Mouse (Mus musculus): ENCODE results near the gene Ly6g6d. TPM values are rescaled to one million over a fixed set of nuclear protein-coding genes. Genes with fewer than 3 reads are reported as not detected.

Gene Ly6g6d
- total and polyA plus RNA-seq, 2 experiments: 0.67 TPM; not detected in 1

DNA sequence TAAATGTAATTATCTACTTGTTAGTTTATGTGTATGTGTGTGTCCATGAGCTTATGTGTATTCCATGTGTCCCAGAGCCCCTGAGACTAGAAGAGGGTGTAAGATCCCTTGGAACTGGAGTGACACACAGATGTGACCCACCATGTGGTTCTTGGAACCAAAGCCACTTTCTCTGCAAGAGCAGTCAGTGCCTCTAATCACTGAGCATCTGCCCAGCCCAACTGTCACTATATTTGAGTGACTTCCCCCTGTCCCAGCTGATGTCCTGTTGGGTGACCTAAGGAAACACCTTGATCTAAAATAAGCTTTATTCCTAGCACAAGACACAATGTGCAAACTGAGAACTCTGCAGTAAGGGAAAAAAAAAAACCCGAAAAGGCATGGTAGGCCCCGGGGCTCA, 49.5 kb downstream of the Ly6g6d start:
- H3K79me2 ChIP-seq (ENCODE audit: control insufficient read depth, insufficient read depth, low read length): no peaks in the 10 kb centered on the region
- no peaks in the 10 kb centered on the region for H3K4me1 ChIP-seq (ENCODE audit: control insufficient read depth, insufficient read depth, low read length)
- no peak overlapping the region for H3K4me3 ChIP-seq (ENCODE audit: insufficient read depth, low read depth, low read length)
- WGBS: 86% methylated on average over 2 of the region's 2 CpGs
- no peaks in the 10 kb centered on the region for H3K27me3 ChIP-seq (ENCODE audit: control insufficient read depth, insufficient read depth, low read length)
- no peak for DNase-seq (ENCODE audit: extremely low read depth, low read depth, low spot score)
- no peaks in the 10 kb centered on the region for H3K36me3 ChIP-seq (ENCODE audit: control insufficient read depth, insufficient read depth, low read length)
- H3K27ac ChIP-seq (replicated peaks; ENCODE audit: insufficient read depth, low read depth, low read length): no peak overlapping the region
- TF ChIP-seq CTCF (IDR thresholded peaks at IDR 0.05; ENCODE audit: low read depth, low read length) (no peak), POLR2A (IDR thresholded peaks at IDR 0.05; ENCODE audit: extremely low read depth, insufficient read depth, low read length) (no peak)
- H3K9ac ChIP-seq (ENCODE audit: low read depth, low read length): no peak overlapping the region

DNA sequence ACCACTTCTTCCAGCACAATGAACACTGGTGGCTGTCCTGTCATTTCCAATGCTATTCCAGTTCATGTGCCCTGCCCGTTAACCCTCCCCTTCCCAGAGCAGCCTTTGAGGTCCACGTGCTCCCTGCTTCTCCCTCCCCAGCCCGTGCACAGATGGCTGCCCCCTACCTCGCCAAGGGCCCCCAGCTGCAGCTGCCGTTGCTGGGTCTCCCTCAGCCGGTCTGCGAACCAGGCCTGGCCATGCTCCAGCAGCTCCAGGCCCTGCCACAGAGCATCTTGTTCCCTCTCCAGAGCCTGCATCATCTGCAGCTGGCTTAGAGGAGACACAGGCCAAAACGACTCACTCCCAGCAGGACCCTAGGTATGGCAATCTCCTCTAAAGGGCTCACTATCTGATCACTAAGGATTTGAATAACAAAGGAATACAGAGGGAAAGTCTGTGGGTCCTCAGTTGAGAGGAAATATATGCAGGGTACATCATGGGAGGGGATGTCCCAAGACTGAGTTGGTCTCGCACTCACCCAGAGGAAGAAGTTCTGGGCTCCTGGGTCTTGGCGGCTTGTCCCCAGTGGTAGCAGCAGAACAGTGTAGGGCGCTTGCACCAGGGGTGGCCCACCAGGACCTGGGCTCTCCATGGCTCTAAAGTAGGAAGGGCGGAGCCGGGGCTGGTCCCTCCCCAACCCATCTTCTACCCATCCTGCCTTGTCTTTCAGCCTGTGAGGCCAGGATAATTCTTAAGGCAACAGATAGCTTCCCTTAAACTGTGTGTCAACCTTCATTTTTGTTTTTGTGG, 50.4 kb downstream of the Ly6g6d start, which contains the start of gene Sapcd1:
TSS of gene Sapcd1 (minus strand) at position 740 of the 792 bp plus-strand sequence.
- no peaks in the 10 kb centered on the region for H3K4me1 ChIP-seq (ENCODE audit: control insufficient read depth, insufficient read depth, low read length)
- H3K27me3 ChIP-seq (ENCODE audit: control insufficient read depth, insufficient read depth, low read length): no peaks in the 10 kb centered on the region
- no peaks in the 10 kb centered on the region for H3K79me2 ChIP-seq (ENCODE audit: control insufficient read depth, insufficient read depth, low read length)
- TF ChIP-seq CTCF (IDR thresholded peaks at IDR 0.05; ENCODE audit: low read depth, low read length) (no peak), POLR2A (IDR thresholded peaks at IDR 0.05; ENCODE audit: extremely low read depth, insufficient read depth, low read length) (no peak)
- DNase-seq (ENCODE audit: extremely low read depth, low read depth, low spot score): no peak
- 83% methylated on average over 13 of the region's 13 CpGs for WGBS
- H3K36me3 ChIP-seq (ENCODE audit: control insufficient read depth, insufficient read depth, low read length): no peaks in the 10 kb centered on the region
- H3K4me3 ChIP-seq (ENCODE audit: insufficient read depth, low read depth, low read length): no peak within 1 kb of the TSS
- no peak within 1 kb of the TSS for H3K9ac ChIP-seq (ENCODE audit: low read depth, low read length)
- H3K27ac ChIP-seq (replicated peaks; ENCODE audit: insufficient read depth, low read depth, low read length): no peak within 1 kb of the TSS

DNA sequence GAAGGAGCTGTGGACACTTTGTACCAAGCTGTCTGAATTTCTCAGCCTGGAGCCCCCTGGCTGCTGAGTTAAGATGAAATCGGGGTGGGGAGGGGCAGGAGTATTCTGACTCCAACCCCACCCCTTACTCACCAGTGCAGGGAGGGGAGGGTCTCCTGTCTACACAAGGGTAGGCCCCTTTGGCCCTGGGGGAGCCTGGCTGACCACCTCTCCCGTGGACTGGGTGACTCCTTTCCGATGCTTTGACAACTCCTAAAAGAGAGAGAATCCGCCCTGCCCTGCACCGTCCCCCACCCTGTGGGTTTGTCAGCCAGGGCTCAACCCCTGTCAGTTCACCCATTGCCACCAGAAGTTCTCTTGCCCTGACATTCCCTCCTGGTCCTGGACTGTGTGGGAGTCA, 51.7 kb downstream of the Ly6g6d start:
- Histone ChIP-seq H3K36me3 (ENCODE audit: control insufficient read depth, insufficient read depth, low read length) (no peaks in the 10 kb centered on the region), H3K79me2 (ENCODE audit: control insufficient read depth, insufficient read depth, low read length) (no peaks in the 10 kb centered on the region), H3K27ac (replicated peaks; ENCODE audit: insufficient read depth, low read depth, low read length) (no peak overlapping the region), H3K4me1 (ENCODE audit: control insufficient read depth, insufficient read depth, low read length) (no peaks in the 10 kb centered on the region), H3K9ac (ENCODE audit: low read depth, low read length) (no peak overlapping the region), H3K4me3 (ENCODE audit: insufficient read depth, low read depth, low read length) (no peak overlapping the region), H3K27me3 (ENCODE audit: control insufficient read depth, insufficient read depth, low read length) (no peaks in the 10 kb centered on the region)
- TF ChIP-seq POLR2A (IDR thresholded peaks at IDR 0.05; ENCODE audit: extremely low read depth, insufficient read depth, low read length) (no peak), CTCF (IDR thresholded peaks at IDR 0.05; ENCODE audit: low read depth, low read length) (no peak)
- 91% methylated on average over 5 of the region's 5 CpGs for WGBS
- no peak for DNase-seq (ENCODE audit: extremely low read depth, low read depth, low spot score)

DNA sequence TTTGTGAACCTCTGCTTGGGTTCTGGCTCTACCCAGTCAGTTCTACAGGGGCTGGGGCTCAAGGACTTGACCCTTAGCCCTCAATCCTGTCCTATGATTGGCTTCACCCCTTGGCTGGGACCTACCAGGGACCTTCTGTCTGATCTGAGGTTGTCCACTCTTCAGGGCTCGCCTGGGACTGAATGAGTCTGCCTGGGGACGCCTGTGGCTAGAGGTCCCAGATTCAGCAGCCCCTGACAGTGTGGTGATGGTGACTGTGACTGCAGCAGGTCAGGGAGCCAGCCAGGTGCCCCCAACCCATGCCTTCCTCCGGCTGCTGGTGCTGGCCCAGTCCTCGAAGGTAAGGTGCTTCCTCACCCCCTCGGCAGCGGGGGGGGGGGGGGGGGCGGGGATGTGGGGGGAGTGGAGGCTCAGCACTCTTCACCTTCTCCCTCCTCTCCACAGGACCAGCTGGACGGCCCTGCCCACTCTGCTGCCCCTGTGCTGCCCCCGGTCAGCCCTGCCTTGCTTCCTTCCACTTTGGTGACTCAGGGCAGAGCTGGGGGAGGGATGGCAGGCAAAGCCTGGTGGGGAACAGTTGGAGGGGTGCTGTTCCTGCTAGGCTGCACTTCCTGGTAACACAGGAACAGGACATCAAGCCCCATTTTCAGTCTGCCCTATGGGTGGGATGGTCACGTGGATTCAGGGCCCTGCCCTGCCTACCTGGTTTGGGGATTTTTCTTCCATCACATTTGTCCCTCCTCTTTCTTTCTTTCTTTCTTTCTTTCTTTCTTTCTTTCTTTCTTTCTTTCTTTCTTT, 53.0 kb downstream of the Ly6g6d start:
- Histone ChIP-seq H3K4me1 (ENCODE audit: control insufficient read depth, insufficient read depth, low read length) (no peaks in the 10 kb centered on the region), H3K36me3 (ENCODE audit: control insufficient read depth, insufficient read depth, low read length) (no peaks in the 10 kb centered on the region), H3K4me3 (ENCODE audit: insufficient read depth, low read depth, low read length) (no peak overlapping the region), H3K27me3 (ENCODE audit: control insufficient read depth, insufficient read depth, low read length) (no peaks in the 10 kb centered on the region), H3K79me2 (ENCODE audit: control insufficient read depth, insufficient read depth, low read length) (no peaks in the 10 kb centered on the region), H3K27ac (replicated peaks; ENCODE audit: insufficient read depth, low read depth, low read length) (0 out of 2 replicates have a peak overlapping the region, but pooled peaks have one; percentile 2), H3K9ac (ENCODE audit: low read depth, low read length) (no peak overlapping the region)
- no peak for TF ChIP-seq POLR2A (IDR thresholded peaks at IDR 0.05; ENCODE audit: extremely low read depth, insufficient read depth, low read length)
- TF ChIP-seq CTCF (IDR thresholded peaks at IDR 0.05; ENCODE audit: low read depth, low read length): no peak
- WGBS: 64% methylated on average over 10 of the region's 10 CpGs
- DNase-seq (ENCODE audit: extremely low read depth, low read depth, low spot score): no peak

DNA sequence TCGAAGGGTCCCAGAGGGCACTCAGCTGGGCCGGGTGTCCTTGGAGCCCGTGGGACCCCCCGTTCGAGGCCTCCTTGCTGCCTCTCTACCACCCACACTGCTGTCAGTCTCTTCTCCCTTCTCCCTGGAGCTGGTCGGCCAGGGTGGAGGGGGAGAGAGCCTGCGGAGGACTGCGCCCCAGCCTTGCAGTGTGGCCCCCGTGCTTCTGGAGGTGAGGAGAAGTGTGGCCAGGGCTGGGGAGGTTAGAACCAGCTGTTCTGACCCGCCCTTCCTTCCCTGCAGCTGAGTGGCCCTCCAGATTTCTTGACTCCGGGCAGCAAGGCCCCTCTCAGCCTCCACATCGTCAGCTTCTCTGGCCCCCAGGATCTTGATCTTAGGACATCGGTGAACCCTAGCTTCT, 53.6 kb downstream of the Ly6g6d start:
- Histone ChIP-seq H3K36me3 (ENCODE audit: control insufficient read depth, insufficient read depth, low read length) (no peaks in the 10 kb centered on the region), H3K9ac (ENCODE audit: low read depth, low read length) (no peak overlapping the region), H3K27ac (replicated peaks; ENCODE audit: insufficient read depth, low read depth, low read length) (peak overlapping the region; percentile 18), H3K4me1 (ENCODE audit: control insufficient read depth, insufficient read depth, low read length) (no peaks in the 10 kb centered on the region), H3K27me3 (ENCODE audit: control insufficient read depth, insufficient read depth, low read length) (no peaks in the 10 kb centered on the region), H3K79me2 (ENCODE audit: control insufficient read depth, insufficient read depth, low read length) (no peaks in the 10 kb centered on the region), H3K4me3 (ENCODE audit: insufficient read depth, low read depth, low read length) (no peak overlapping the region)
- no peak for DNase-seq (ENCODE audit: extremely low read depth, low read depth, low spot score)
- TF ChIP-seq CTCF (IDR thresholded peaks at IDR 0.05; ENCODE audit: low read depth, low read length) (no peak), POLR2A (IDR thresholded peaks at IDR 0.05; ENCODE audit: extremely low read depth, insufficient read depth, low read length) (no peak)
- 73% methylated on average over 13 of the region's 13 CpGs for WGBS
